Mouse (Mus musculus) heart, postnatal 4 days (tissue): Measurements from ENCODE around the gene Dmp1. TPM values are rescaled to one million over a fixed set of nuclear protein-coding genes. Genes with fewer than 3 reads are reported as not detected.

Experiments used
- DNase-seq: peaks from one replicate; pipeline ENCODE4 v3.0.0; 2021
- total RNA-seq, 2 experiments: library from RNA; stranded (reverse); gene quantifications; 2 replicates each; pipeline ENCODE4 v1.2.3; 2021

The Dmp1 gene
- total RNA-seq = not detected

- DNase-seq = no peak
Measured at GRCm38 (mm10) chr5:104202351-104202750, at the start of gene Dmp1. Gene Dmp1, plus strand, starts transcription at chr5:104202613.

GRCm38 (mm10) chr5:104157701-104158100 lies 44.7 kb upstream of the Dmp1 start:
- DNase-seq = no peak

GRCm38 (mm10) chr5:104158332-104159052 lies 43.9 kb upstream of the Dmp1 start:
- peak; percentile 11 for DNase-seq

- DNase-seq = no peak
Measured at GRCm38 (mm10) chr5:104160581-104160980, 41.8 kb upstream of the Dmp1 start.

- peak; percentile 22 for DNase-seq
Measured at GRCm38 (mm10) chr5:104161390-104161789, 41.0 kb upstream of the Dmp1 start.

GRCm38 (mm10) chr5:104163536-104163935 lies 38.9 kb upstream of the Dmp1 start:
- DNase-seq = no peak

GRCm38 (mm10) chr5:104170412-104170811 lies 32.0 kb upstream of the Dmp1 start, which contains the start of gene Dspp:
Gene Dspp, plus strand, starts transcription at chr5:104170712.
- DNase-seq = no peak

- DNase-seq = no peak
Measured at GRCm38 (mm10) chr5:104173094-104173493, 29.3 kb upstream of the Dmp1 start.

- DNase-seq = no peak
Measured at GRCm38 (mm10) chr5:104183743-104184142, 18.7 kb upstream of the Dmp1 start.

GRCm38 (mm10) chr5:104187281-104187680 lies 15.1 kb upstream of the Dmp1 start:
- DNase-seq = no peak

GRCm38 (mm10) chr5:104195086-104195485 lies 7.3 kb upstream of the Dmp1 start:
- DNase-seq = no peak

GRCm38 (mm10) chr5:104201153-104201950 lies 1.1 kb upstream of the Dmp1 start:
- DNase-seq = no peak

- no peak for DNase-seq
Measured at GRCm38 (mm10) chr5:104212531-104212930, 10.1 kb downstream of the Dmp1 start.

- peak; percentile 40 for DNase-seq
Measured at GRCm38 (mm10) chr5:104218926-104219325, 16.5 kb downstream of the Dmp1 start.

GRCm38 (mm10) chr5:104224299-104224698 lies 21.9 kb downstream of the Dmp1 start:
- DNase-seq = no peak

GRCm38 (mm10) chr5:104224750-104225149 lies 22.3 kb downstream of the Dmp1 start:
- no peak for DNase-seq

- DNase-seq = no peak
Measured at GRCm38 (mm10) chr5:104228497-104228896, 26.1 kb downstream of the Dmp1 start.

- no peak for DNase-seq
Measured at GRCm38 (mm10) chr5:104236741-104237140, 34.3 kb downstream of the Dmp1 start.

- no peak for DNase-seq
Measured at GRCm38 (mm10) chr5:104239674-104240378, 37.4 kb downstream of the Dmp1 start.

GRCm38 (mm10) chr5:104244261-104244660 lies 41.8 kb downstream of the Dmp1 start:
- DNase-seq = no peak

- no peak for DNase-seq
Measured at GRCm38 (mm10) chr5:104251811-104252210, 49.4 kb downstream of the Dmp1 start.

- DNase-seq = no peak
Measured at GRCm38 (mm10) chr5:104256585-104256984, 54.2 kb downstream of the Dmp1 start.

GRCm38 (mm10) chr5:104261908-104262461 lies 59.6 kb downstream of the Dmp1 start:
- no peak for DNase-seq
